Mouse (Mus musculus): ENCODE measurements around the gene Cln3. TPM values are rescaled to one million over a fixed set of nuclear protein-coding genes. Genes with fewer than 3 reads are reported as not detected.
A peak's percentile ranks its signal among the peaks of the same experiment; 100 is the strongest.

Gene Cln3
- polyA plus RNA-seq, 1 experiment from 2014 or later = 33.0 TPM

DNA sequence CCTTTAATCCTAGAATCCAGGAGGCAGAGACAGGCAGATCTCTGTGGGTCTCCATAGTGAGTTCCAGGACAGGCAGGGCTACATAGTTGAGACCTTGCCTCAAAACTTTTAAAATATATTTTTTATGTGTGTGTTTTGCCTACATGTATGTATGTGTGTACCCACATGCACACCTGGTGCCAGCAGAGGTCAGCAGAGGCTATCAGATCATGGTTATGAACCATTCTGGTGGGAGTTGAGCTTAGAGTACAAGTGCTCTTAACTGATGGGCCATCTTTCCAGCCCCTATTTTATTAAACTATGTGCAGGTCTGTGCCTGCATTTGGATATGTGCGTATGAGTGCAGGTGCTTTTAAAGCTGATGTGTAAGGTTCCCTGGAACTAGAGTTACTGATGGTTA lies 30.8 kb downstream of the Cln3 start:
- Histone ChIP-seq H3K4me1 (ENCODE audit: insufficient read depth, low read depth, low read length) (no peaks in the 10 kb centered on the region), H3K9me3 (ENCODE audit: low read length) (no peaks in the 10 kb centered on the region), H3K27me3 (replicated peaks; ENCODE audit: insufficient read depth, low read length) (no peaks in the 10 kb centered on the region), H3K4me2 (replicated peaks; ENCODE audit: low read depth, low read length) (no peak overlapping the region), H3K9ac (replicated peaks; ENCODE audit: low read depth) (no peak overlapping the region), H3K4me3 (ENCODE audit: low read depth, low read length) (no peak overlapping the region), H3K36me3 (ENCODE audit: insufficient read depth, low read length) (peaks cover 81% of the 10 kb centered on the region), H3K27ac (ENCODE audit: low read length) (no peak overlapping the region)
- TF ChIP-seq CTCF (IDR thresholded peaks at IDR 0.05) (peak; percentile 39), EP300 (IDR thresholded peaks at IDR 0.05) (no peak)
- DNase-seq (ENCODE audit: low spot score) = no peak
- ATAC-seq = no peak
- whole genome bisulfite sequencing = 94% methylated on average over 1 of the region's 1 CpGs

DNA sequence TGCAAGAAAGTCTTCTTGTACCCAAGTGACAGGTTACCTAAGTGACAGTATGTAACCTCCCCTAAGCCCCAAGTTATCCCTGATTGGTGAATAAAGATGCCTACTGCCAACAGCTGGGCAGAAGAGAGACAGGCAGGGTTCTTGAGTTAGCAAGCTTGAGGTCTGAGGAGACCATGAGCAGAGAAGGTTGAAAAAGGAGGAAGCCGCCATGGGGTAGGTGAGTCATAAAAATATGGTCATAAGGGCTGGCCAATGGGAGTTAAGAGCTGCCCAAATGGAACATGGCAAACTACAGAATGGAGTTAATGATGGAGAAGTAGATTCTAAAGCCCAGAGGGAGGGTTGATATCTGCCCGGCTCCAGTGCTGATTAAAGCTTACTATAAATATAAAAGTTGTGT lies 40.0 kb downstream of the Cln3 start:
- Histone ChIP-seq H3K4me3 (ENCODE audit: low read depth, low read length) (no peak overlapping the region), H3K4me1 (ENCODE audit: insufficient read depth, low read depth, low read length) (no peaks in the 10 kb centered on the region), H3K27ac (ENCODE audit: low read length) (no peak overlapping the region), H3K36me3 (ENCODE audit: insufficient read depth, low read length) (peaks cover 50% of the 10 kb centered on the region), H3K9me3 (ENCODE audit: low read length) (no peaks in the 10 kb centered on the region), H3K4me2 (replicated peaks; ENCODE audit: low read depth, low read length) (no peak overlapping the region), H3K27me3 (replicated peaks; ENCODE audit: insufficient read depth, low read length) (no peaks in the 10 kb centered on the region), H3K9ac (replicated peaks; ENCODE audit: low read depth) (no peak overlapping the region)
- ATAC-seq (no peak), DNase-seq (ENCODE audit: low spot score) (no peak)
- TF ChIP-seq EP300 (IDR thresholded peaks at IDR 0.05) (no peak), CTCF (IDR thresholded peaks at IDR 0.05) (no peak)
- WGBS = 86% methylated on average over 2 of the region's 2 CpGs

DNA sequence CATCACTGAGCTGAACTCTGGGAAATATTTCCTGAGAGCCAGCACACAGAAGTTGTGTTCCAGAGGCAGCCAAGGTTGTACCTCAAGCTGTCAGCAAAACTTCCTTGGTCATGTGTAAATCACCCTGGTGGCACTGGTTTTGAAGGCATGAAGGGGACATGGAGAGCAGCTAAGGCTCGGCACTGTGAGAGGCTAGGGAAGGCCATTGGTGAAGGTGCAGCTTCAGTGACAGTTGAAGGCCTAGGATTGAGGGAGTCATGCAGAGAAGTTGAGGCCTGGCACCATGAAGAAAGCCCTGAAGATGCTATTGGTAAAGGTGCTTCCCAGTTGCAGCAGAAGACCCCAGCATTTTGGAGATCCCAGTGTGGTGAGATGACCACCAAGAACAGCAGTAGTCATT lies 44.0 kb downstream of the Cln3 start:
- WGBS = 100% methylated on average over 1 of the region's 1 CpGs
- Histone ChIP-seq H3K4me3 (ENCODE audit: low read depth, low read length) (no peak overlapping the region), H3K4me2 (replicated peaks; ENCODE audit: low read depth, low read length) (no peak overlapping the region), H3K9me3 (ENCODE audit: low read length) (no peaks in the 10 kb centered on the region), H3K36me3 (ENCODE audit: insufficient read depth, low read length) (peaks cover 15% of the 10 kb centered on the region), H3K9ac (replicated peaks; ENCODE audit: low read depth) (no peak overlapping the region), H3K4me1 (ENCODE audit: insufficient read depth, low read depth, low read length) (no peaks in the 10 kb centered on the region), H3K27me3 (replicated peaks; ENCODE audit: insufficient read depth, low read length) (no peaks in the 10 kb centered on the region), H3K27ac (ENCODE audit: low read length) (no peak overlapping the region)
- ATAC-seq (no peak), DNase-seq (ENCODE audit: low spot score) (no peak)
- TF ChIP-seq EP300 (IDR thresholded peaks at IDR 0.05) (no peak), CTCF (IDR thresholded peaks at IDR 0.05) (no peak)

GRCm38 (mm10) chr7:126537820-126538585 lies 47.6 kb downstream of the Cln3 start:
- Histone ChIP-seq H3K4me2 (replicated peaks; ENCODE audit: low read depth, low read length) (no peak overlapping the region), H3K4me3 (ENCODE audit: low read depth, low read length) (no peak overlapping the region), H3K27me3 (replicated peaks; ENCODE audit: insufficient read depth, low read length) (no peaks in the 10 kb centered on the region), H3K36me3 (ENCODE audit: insufficient read depth, low read length) (no peaks in the 10 kb centered on the region), H3K4me1 (ENCODE audit: insufficient read depth, low read depth, low read length) (no peaks in the 10 kb centered on the region; the same call in 1 of the 2 replicates), H3K9ac (replicated peaks; ENCODE audit: low read depth) (no peak overlapping the region), H3K9me3 (ENCODE audit: low read length) (no peaks in the 10 kb centered on the region), H3K27ac (ENCODE audit: low read length) (no peak overlapping the region)
- 56% methylated on average over 5 of the region's 5 CpGs for WGBS
- TF ChIP-seq EP300 (IDR thresholded peaks at IDR 0.05) (no peak), CTCF (IDR thresholded peaks at IDR 0.05) (peak; percentile 52)
- ATAC-seq = no peak
- DNase-seq (ENCODE audit: low spot score) = no peak

- DNase-seq (ENCODE audit: low spot score) = no peak
- Histone ChIP-seq H3K9ac (replicated peaks; ENCODE audit: low read depth) (no peak overlapping the region), H3K36me3 (ENCODE audit: insufficient read depth, low read length) (no peaks in the 10 kb centered on the region), H3K4me2 (replicated peaks; ENCODE audit: low read depth, low read length) (peak overlapping the region; percentile 55; the same call in 1 of the 2 replicates), H3K27ac (ENCODE audit: low read length) (no peak overlapping the region), H3K4me3 (ENCODE audit: low read depth, low read length) (no peak overlapping the region), H3K4me1 (ENCODE audit: insufficient read depth, low read depth, low read length) (no peaks in the 10 kb centered on the region; the same call in 1 of the 2 replicates), H3K9me3 (ENCODE audit: low read length) (no peaks in the 10 kb centered on the region), H3K27me3 (replicated peaks; ENCODE audit: insufficient read depth, low read length) (no peaks in the 10 kb centered on the region)
- no peak for ATAC-seq
- 62% methylated on average over 9 of the region's 9 CpGs for WGBS
- TF ChIP-seq CTCF (IDR thresholded peaks at IDR 0.05) (no peak), EP300 (IDR thresholded peaks at IDR 0.05) (no peak)
Measured at GRCm38 (mm10) chr7:126536466-126536865, 49.2 kb downstream of the Cln3 start.

GRCm38 (mm10) chr7:126535766-126536165 lies 49.9 kb downstream of the Cln3 start:
- H3K9ac ChIP-seq (replicated peaks; ENCODE audit: low read depth) = peak overlapping the region; percentile 21; the same call in 1 of the 2 replicates
- no peak for DNase-seq (ENCODE audit: low spot score)
- TF ChIP-seq EP300 (IDR thresholded peaks at IDR 0.05) = no peak
- TF ChIP-seq CTCF (IDR thresholded peaks at IDR 0.05) = no peak
- no peaks in the 10 kb centered on the region; the same call in 1 of the 2 replicates for H3K4me1 ChIP-seq (ENCODE audit: insufficient read depth, low read depth, low read length)
- 2% methylated on average over 28 of the region's 28 CpGs for WGBS
- H3K27me3 ChIP-seq (replicated peaks; ENCODE audit: insufficient read depth, low read length) = no peaks in the 10 kb centered on the region
- no peaks in the 10 kb centered on the region for H3K9me3 ChIP-seq (ENCODE audit: low read length)
- H3K4me2 ChIP-seq (replicated peaks; ENCODE audit: low read depth, low read length) = peak overlapping the region; percentile 55
- H3K36me3 ChIP-seq (ENCODE audit: insufficient read depth, low read length) = no peaks in the 10 kb centered on the region
- H3K27ac ChIP-seq (ENCODE audit: low read length) = no peak overlapping the region
- peak overlapping the region; percentile 25 for H3K4me3 ChIP-seq (ENCODE audit: low read depth, low read length)
- no peak for ATAC-seq

Data from lung, postnatal 0 days (tissue).